Mouse (Mus musculus) thymus, adult 2 months (tissue): Measurements from ENCODE around the gene Dnajb2. TPM values are rescaled to one million over a fixed set of nuclear protein-coding genes. Genes with fewer than 3 reads are reported as not detected.

Source experiments
- DNase-seq: peaks from one replicate; pipeline ENCODE4 v3.0.0; 2021
- H3K27ac ChIP-seq: fragments of 200-500 bp; 2 replicates; pipeline ENCODE4 v1.5.1; 2012; ENCODE audit warnings: low read length, control low read depth; ENCODE audit not compliant: control insufficient read depth, insufficient read depth
- H3K27me3 ChIP-seq: fragments of 200-500 bp; 2 replicates; pipeline ENCODE4 v1.6.1; 2012; ENCODE audit warnings: mild to moderate bottlenecking, low read length, moderate library complexity, mixed read lengths; ENCODE audit not compliant: control insufficient read depth, insufficient read depth
- H3K36me3 ChIP-seq: fragments of 200-500 bp; 2 replicates; pipeline ENCODE4 v1.6.1; 2012; ENCODE audit warnings: mild to moderate bottlenecking, low read length, moderate library complexity; ENCODE audit not compliant: control insufficient read depth, insufficient read depth
- H3K4me1 ChIP-seq: fragments of 200-500 bp; replicated peaks from 2 replicates; pipeline ENCODE4 v1.6.1; 2012; ENCODE audit warnings: low read length; ENCODE audit not compliant: control insufficient read depth, insufficient read depth
- H3K4me3 ChIP-seq: fragments of 200-500 bp; 2 replicates; pipeline ENCODE4 v1.5.1; 2012; ENCODE audit warnings: mild to moderate bottlenecking, low read length, control low read depth, moderate library complexity; ENCODE audit not compliant: control insufficient read depth, insufficient read depth
- CTCF ChIP-seq: fragments of 200-500 bp; IDR thresholded peaks from 2 replicates; pipeline ENCODE4 v1.5.1; 2012; ENCODE audit warnings: mild to moderate bottlenecking, control low read depth, low read length, moderate library complexity, borderline replicate concordance; ENCODE audit not compliant: control insufficient read depth, poor library complexity, insufficient read depth; ENCODE audit errors: extremely low read depth
- POLR2A ChIP-seq: fragments of 200-500 bp; IDR thresholded peaks from 2 replicates; pipeline ENCODE4 v1.6.1; 2012; ENCODE audit warnings: mild to moderate bottlenecking, low read length, control low read depth, moderate library complexity; ENCODE audit not compliant: control insufficient read depth, poor library complexity, insufficient read depth; ENCODE audit errors: extremely low read depth
- WGBS: fragments of 180-500 bp; shearing (Covaris S2); methylation state at CpG from one replicate; pipeline ENCODE4 v1.1.7; 2018; 5-methylcytosine and 5-hydroxymethylcytosine counted together
- polyA plus RNA-seq: library from polyadenylated mRNA; depleted of rRNA; stranded (reverse); fragments of >200 nt; gene quantifications from 2 replicates; pipeline ENCODE4 v1.2.3, GENCODE M21; 2012

Gene Dnajb2
- polyA plus RNA-seq, 1 experiment: 22.3 TPM

GRCm38 (mm10) chr1:75248041-75248772, 12.0 kb downstream of the Dnajb2 start:
- no peak for TF ChIP-seq POLR2A
- no peak for TF ChIP-seq CTCF
- Histone ChIP-seq H3K36me3 (no peaks in the 10 kb centered on the region), H3K27ac (no peak overlapping the region), H3K4me3 (no peak overlapping the region), H3K4me1 (peaks cover 22% of the 10 kb centered on the region), H3K27me3 (no peaks in the 10 kb centered on the region)
- no peak for DNase-seq
- WGBS: 65% methylated on average over 9 of the region's 9 CpGs

DNA sequence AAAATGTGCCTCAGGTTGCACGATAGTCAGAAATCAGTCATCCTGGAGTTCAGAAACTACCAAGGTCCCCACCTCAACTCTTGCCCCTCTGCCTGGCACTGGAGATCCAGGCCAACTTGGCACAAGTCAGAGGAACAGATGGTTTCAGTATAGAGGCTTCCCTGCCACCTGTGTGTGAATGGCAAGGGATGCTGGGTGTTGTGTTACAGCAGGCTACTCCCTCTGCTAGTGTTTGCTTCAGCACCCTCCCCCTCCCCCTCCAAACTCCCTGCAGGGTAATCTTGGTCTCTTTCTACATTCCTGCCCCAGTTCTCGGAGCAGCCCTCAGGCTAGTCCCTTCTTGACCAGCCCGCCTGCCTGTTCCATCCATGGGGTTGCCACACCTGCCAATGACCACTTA, 14.3 kb downstream of the Dnajb2 start:
- TF ChIP-seq POLR2A (no peak), CTCF (no peak)
- WGBS: 89% methylated on average over 3 of the region's 3 CpGs
- no peaks in the 10 kb centered on the region for H3K36me3 ChIP-seq
- no peak overlapping the region for H3K4me3 ChIP-seq
- H3K27me3 ChIP-seq: no peaks in the 10 kb centered on the region
- no peak for DNase-seq
- peaks cover 37% of the 10 kb centered on the region for H3K4me1 ChIP-seq
- no peak overlapping the region for H3K27ac ChIP-seq

GRCm38 (mm10) chr1:75251112-75251970, 15.1 kb downstream of the Dnajb2 start:
- H3K27ac ChIP-seq: no peak overlapping the region
- WGBS: 4% methylated on average over 22 of the region's 22 CpGs
- H3K4me3 ChIP-seq: peak overlapping the region; percentile 30
- TF ChIP-seq CTCF (peak; percentile 94), POLR2A (0 out of 2 replicates have a peak, but pooled peaks have one; percentile 17)
- H3K36me3 ChIP-seq: no peaks in the 10 kb centered on the region
- no peaks in the 10 kb centered on the region for H3K27me3 ChIP-seq
- peaks cover 38% of the 10 kb centered on the region for H3K4me1 ChIP-seq
- peak; percentile 89 for DNase-seq

GRCm38 (mm10) chr1:75252308-75252707, 16.1 kb downstream of the Dnajb2 start:
- DNase-seq: no peak
- WGBS: 92% methylated on average over 13 of the region's 13 CpGs
- no peaks in the 10 kb centered on the region for H3K36me3 ChIP-seq
- H3K27me3 ChIP-seq: no peaks in the 10 kb centered on the region
- H3K27ac ChIP-seq: no peak overlapping the region
- H3K4me1 ChIP-seq: peaks cover 38% of the 10 kb centered on the region
- H3K4me3 ChIP-seq: no peak overlapping the region
- no peak for TF ChIP-seq CTCF
- TF ChIP-seq POLR2A: no peak

DNA sequence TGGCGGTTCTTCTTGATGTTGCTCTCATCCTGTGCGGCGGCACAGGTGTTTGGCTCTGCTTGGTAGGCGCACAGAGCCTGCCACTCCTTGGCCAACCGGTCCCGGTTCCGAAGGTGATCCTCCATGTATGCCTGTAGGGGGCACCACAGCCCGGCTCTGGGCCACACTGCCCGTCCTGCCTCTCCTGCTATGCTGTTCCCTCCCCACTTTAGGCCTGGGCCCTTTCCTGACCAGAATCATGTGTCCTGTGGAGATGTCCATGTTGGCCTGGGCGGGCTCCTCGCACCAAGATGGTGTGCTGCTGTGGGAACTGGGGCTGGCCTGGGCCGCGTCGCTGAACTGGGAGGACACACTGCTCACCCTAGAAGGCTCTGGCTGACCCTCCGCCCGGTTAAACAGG, 16.8 kb downstream of the Dnajb2 start:
- H3K36me3 ChIP-seq: no peaks in the 10 kb centered on the region
- H3K27ac ChIP-seq: no peak overlapping the region
- H3K4me3 ChIP-seq: no peak overlapping the region
- no peaks in the 10 kb centered on the region for H3K27me3 ChIP-seq
- TF ChIP-seq CTCF (no peak), POLR2A (no peak)
- peaks cover 36% of the 10 kb centered on the region for H3K4me1 ChIP-seq
- WGBS: 90% methylated on average over 16 of the region's 16 CpGs
- no peak for DNase-seq

DNA sequence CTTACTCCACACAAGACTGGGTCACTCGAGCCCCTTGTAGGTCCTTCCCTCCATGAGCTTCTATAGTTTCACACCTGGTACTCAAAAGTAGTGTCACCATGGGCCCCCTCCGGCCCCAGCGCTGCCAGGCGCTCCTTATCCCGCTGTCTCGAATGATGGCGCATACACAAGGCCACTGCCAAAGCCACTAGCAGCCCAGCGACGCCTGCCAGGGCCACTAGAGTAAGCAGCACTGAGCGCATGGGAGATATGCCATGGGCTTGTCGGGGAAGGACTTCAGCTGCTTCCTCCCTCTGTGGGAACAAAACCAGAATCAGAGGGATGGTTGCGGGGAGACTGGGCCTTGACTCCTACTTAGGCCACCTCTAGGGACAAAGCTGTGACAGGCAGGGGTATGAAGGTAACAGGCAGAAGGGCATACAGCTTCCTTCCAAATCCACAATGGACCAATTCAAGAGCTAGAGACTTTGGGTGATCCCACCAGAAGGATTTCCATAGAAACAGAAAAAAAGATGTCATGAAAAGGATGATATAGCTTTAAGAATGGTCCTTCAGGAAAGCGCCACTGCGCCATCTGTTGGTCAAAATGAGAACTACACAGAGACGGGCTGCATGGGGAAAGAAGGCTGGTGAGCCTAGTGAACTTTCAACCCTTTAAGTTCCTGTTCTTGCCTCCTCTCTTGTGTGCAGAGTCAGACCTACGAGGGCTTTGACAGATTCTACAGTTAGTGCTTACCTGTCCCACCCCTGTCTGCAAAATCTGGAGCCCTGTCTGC, 17.8 kb downstream of the Dnajb2 start:
- Histone ChIP-seq H3K27ac (no peak overlapping the region), H3K4me3 (no peak overlapping the region), H3K27me3 (no peaks in the 10 kb centered on the region), H3K4me1 (peaks cover 29% of the 10 kb centered on the region), H3K36me3 (no peaks in the 10 kb centered on the region)
- 63% methylated on average over 16 of the region's 16 CpGs for WGBS
- TF ChIP-seq POLR2A (no peak), CTCF (no peak)
- DNase-seq: peak; percentile 86
